Mouse (Mus musculus) olfactory bulb, adult 2 months (tissue): ENCODE measurements around the gene Gm49342.

ENCODE experiments used
- CTCF ChIP-seq: fragments of 200-500 bp; IDR thresholded peaks from 2 replicates; pipeline ENCODE4 v1.5.1; 2012; ENCODE audit warnings: low read depth, mild to moderate bottlenecking, low read length, moderate library complexity; ENCODE audit not compliant: insufficient read depth
- POLR2A ChIP-seq: fragments of 200-500 bp; IDR thresholded peaks from 2 replicates; pipeline ENCODE4 v1.6.1; 2012; ENCODE audit warnings: mild to moderate bottlenecking, low read depth, low read length, moderate library complexity; ENCODE audit not compliant: insufficient read depth

DNA sequence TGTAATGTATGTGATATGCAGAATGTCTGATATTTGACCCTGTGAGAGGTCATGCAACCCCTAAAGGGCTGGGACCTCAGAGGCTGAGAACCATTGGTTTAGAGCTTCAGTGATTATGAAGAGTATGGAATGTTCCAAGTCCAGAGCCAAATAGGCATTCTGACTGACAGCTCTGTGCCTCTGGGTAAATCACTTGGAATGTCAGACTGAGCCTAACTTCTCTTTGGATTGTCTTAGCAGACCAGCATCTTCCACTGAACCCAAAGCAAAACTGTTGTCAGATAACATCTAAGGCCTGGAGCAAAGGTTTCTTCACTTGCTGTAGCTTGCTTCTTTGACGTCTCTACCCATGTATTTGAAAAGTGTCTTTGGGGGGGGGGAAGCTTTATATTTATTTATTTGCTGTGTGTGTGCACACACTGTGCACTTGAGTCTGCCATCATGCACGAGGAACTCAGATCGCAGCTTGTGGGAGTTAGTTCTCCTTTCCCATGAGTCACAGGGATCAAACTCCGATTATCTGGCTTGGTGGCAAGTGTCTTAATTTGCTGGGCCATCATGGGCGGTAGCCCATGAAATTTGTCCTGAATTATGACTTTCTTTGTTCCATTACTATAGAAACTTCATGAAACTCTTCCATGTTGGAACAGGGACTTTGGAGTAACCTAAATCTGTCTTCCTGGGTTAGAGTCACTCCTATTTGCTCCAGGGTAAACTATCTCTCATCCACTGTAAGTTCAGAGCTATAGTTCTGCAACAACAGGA is 24.1 kb downstream of the Gm49342 start:
- TF ChIP-seq CTCF (no peak), POLR2A (no peak)
